Mouse (Mus musculus) E14TG2a.4 (cell line): ENCODE measurements around the gene Herpud1.

ENCODE experiments used
- CTCF ChIP-seq: conservative IDR thresholded peaks from 2 replicates; pipeline ENCODE4 v1.5.1; 2014; ENCODE audit warnings: low read length
- NANOG ChIP-seq: IDR thresholded peaks from 2 replicates; pipeline ENCODE4 v1.6.1; 2014; ENCODE audit warnings: borderline replicate concordance, low read length, mixed read lengths
- POU5F1 ChIP-seq: IDR thresholded peaks from 2 replicates; pipeline ENCODE4 v1.6.1; 2014; ENCODE audit warnings: low read length, borderline replicate concordance

DNA sequence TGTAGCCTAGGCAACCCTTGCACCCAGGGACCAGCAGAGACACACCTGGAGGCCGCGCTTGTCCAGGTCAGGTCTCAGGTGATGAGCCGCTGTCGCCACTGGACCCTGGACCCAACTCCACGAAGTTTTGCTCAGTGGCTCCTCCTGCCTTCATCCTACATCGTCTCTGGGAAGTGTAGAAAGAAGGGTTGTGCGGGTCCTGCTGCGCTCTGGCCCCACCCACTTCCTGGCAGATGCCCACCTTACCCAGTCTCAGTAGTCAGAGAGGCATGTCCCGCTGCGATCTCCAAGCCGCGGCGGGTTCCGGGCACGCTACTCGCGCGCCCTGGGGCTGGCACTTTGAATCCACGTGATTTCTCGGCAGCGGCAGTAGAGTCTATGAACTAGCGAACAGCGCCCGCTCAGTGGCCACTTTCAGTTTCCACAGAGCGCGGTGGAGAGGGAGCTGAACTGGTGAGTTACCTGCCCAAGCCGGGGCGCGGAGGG lies 47.8 kb downstream of the Herpud1 start, which contains the start of gene Nlrc5:
- no peak for TF ChIP-seq CTCF
- TF ChIP-seq NANOG, result no peak
- TF ChIP-seq POU5F1, result no peak
